Mouse (Mus musculus): Measurements from ENCODE around the gene Dtx3. TPM values are rescaled to one million over a fixed set of nuclear protein-coding genes. Genes with fewer than 3 reads are reported as not detected.

Gene Dtx3
- polyA plus RNA-seq, 1 experiment, result 126 TPM

DNA sequence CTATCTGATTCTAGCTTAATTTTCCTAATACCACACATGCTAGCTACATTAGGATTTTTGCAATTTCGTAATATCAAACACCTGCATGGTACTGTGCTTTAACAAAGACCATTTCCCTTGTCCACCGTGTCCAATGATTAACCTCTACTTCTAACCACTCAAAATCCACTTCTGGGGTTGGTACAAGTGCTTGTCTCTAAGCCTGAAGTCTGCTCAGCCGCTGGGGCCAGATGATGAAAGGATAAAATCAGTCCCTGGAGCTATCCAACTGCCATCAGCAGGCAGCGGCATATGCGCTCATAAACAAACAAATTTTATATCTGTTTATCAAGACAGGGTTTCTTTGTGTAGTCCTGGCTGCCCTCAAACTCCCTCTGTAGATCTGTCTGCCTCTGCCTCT is 9.1 kb upstream of the Dtx3 start:
- Histone ChIP-seq H3K4me3 (ENCODE audit: control insufficient read depth, low read depth, low read length) (no peak overlapping the region), H3K36me3 (ENCODE audit: control insufficient read depth, insufficient read depth, low read length) (peaks cover 1% of the 10 kb centered on the region; the same call in 1 of the 2 replicates), H3K4me1 (ENCODE audit: control insufficient read depth, insufficient read depth, low read length) (no peaks in the 10 kb centered on the region), H3K27ac (ENCODE audit: control insufficient read depth, insufficient read depth, low read depth, low read length) (no peak overlapping the region), H3K27me3 (ENCODE audit: control insufficient read depth, insufficient read depth, low read length) (no peaks in the 10 kb centered on the region)
- TF ChIP-seq CTCF (IDR thresholded peaks at IDR 0.05; ENCODE audit: control insufficient read depth, insufficient read depth, insufficient replicate concordance, low read depth, low read length) (no peak), POLR2A (IDR thresholded peaks at IDR 0.05; ENCODE audit: control insufficient read depth, low read depth, low read length) (no peak)

- Histone ChIP-seq H3K36me3 (ENCODE audit: control insufficient read depth, insufficient read depth, low read length) (peaks cover 3% of the 10 kb centered on the region), H3K27ac (ENCODE audit: control insufficient read depth, insufficient read depth, low read depth, low read length) (no peak overlapping the region)
Measured at GRCm38 (mm10) chr10:127203106-127203505, 7.6 kb upstream of the Dtx3 start.

DNA sequence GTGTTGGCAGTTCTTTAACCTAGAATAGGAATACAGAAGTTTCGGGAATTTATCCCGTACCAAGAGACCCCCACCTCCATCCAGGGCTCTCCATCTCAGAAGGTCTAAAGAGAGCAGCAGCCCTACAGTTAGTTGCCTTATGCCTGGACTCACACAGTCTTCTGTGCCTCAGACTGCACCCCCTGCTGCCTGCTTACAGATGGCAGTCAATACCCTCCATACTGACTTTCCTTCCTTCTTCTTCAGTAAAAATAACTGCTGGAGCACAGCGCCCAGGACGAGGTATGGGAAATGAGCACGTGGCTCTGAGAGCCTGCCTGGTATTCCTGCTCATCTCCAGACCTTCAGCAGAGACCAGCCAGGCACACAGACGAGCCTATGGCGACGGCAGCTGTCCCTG is 4.8 kb upstream of the Dtx3 start:
- TF ChIP-seq CTCF (IDR thresholded peaks at IDR 0.05; ENCODE audit: control insufficient read depth, insufficient read depth, insufficient replicate concordance, low read depth, low read length), result no peak
- TF ChIP-seq POLR2A (IDR thresholded peaks at IDR 0.05; ENCODE audit: control insufficient read depth, low read depth, low read length), result no peak
- H3K4me3 ChIP-seq (ENCODE audit: control insufficient read depth, low read depth, low read length), result no peak overlapping the region
- no peak overlapping the region for H3K27ac ChIP-seq (ENCODE audit: control insufficient read depth, insufficient read depth, low read depth, low read length)
- peaks cover 3% of the 10 kb centered on the region for H3K36me3 ChIP-seq (ENCODE audit: control insufficient read depth, insufficient read depth, low read length)
- no peaks in the 10 kb centered on the region for H3K27me3 ChIP-seq (ENCODE audit: control insufficient read depth, insufficient read depth, low read length)
- H3K4me1 ChIP-seq (ENCODE audit: control insufficient read depth, insufficient read depth, low read length), result peaks cover 8% of the 10 kb centered on the region

More at GRCm38 (mm10) chr10:127203106-127203505, 7.6 kb upstream of the Dtx3 start:
- H3K27me3 ChIP-seq (ENCODE audit: control insufficient read depth, insufficient read depth, low read length), result no peaks in the 10 kb centered on the region
- TF ChIP-seq POLR2A (IDR thresholded peaks at IDR 0.05; ENCODE audit: control insufficient read depth, low read depth, low read length), result no peak
- TF ChIP-seq CTCF (IDR thresholded peaks at IDR 0.05; ENCODE audit: control insufficient read depth, insufficient read depth, insufficient replicate concordance, low read depth, low read length), result no peak
- no peaks in the 10 kb centered on the region for H3K4me1 ChIP-seq (ENCODE audit: control insufficient read depth, insufficient read depth, low read length)
- H3K4me3 ChIP-seq (ENCODE audit: control insufficient read depth, low read depth, low read length), result no peak overlapping the region

GRCm38 (mm10) chr10:127199474-127199873 is 3.9 kb upstream of the Dtx3 start:
- H3K4me1 ChIP-seq (ENCODE audit: control insufficient read depth, insufficient read depth, low read length), result peaks cover 14% of the 10 kb centered on the region
- peaks cover 2% of the 10 kb centered on the region; the same call in 1 of the 2 replicates for H3K36me3 ChIP-seq (ENCODE audit: control insufficient read depth, insufficient read depth, low read length)
- no peak overlapping the region for H3K27ac ChIP-seq (ENCODE audit: control insufficient read depth, insufficient read depth, low read depth, low read length)
- TF ChIP-seq CTCF (IDR thresholded peaks at IDR 0.05; ENCODE audit: control insufficient read depth, insufficient read depth, insufficient replicate concordance, low read depth, low read length), result no peak
- no peak for TF ChIP-seq POLR2A (IDR thresholded peaks at IDR 0.05; ENCODE audit: control insufficient read depth, low read depth, low read length)
- H3K4me3 ChIP-seq (ENCODE audit: control insufficient read depth, low read depth, low read length), result no peak overlapping the region
- no peaks in the 10 kb centered on the region for H3K27me3 ChIP-seq (ENCODE audit: control insufficient read depth, insufficient read depth, low read length)

GRCm38 (mm10) chr10:127199068-127199467 is 3.5 kb upstream of the Dtx3 start:
- Histone ChIP-seq H3K27ac (ENCODE audit: control insufficient read depth, insufficient read depth, low read depth, low read length) (no peak overlapping the region), H3K4me3 (ENCODE audit: control insufficient read depth, low read depth, low read length) (no peak overlapping the region), H3K4me1 (ENCODE audit: control insufficient read depth, insufficient read depth, low read length) (peaks cover 18% of the 10 kb centered on the region), H3K27me3 (ENCODE audit: control insufficient read depth, insufficient read depth, low read length) (no peaks in the 10 kb centered on the region), H3K36me3 (ENCODE audit: control insufficient read depth, insufficient read depth, low read length) (peaks cover 2% of the 10 kb centered on the region; the same call in 1 of the 2 replicates)
- no peak for TF ChIP-seq CTCF (IDR thresholded peaks at IDR 0.05; ENCODE audit: control insufficient read depth, insufficient read depth, insufficient replicate concordance, low read depth, low read length)
- TF ChIP-seq POLR2A (IDR thresholded peaks at IDR 0.05; ENCODE audit: control insufficient read depth, low read depth, low read length), result no peak

GRCm38 (mm10) chr10:127198492-127198891 is 3.0 kb upstream of the Dtx3 start:
- no peak overlapping the region for H3K4me3 ChIP-seq (ENCODE audit: control insufficient read depth, low read depth, low read length)
- no peak for TF ChIP-seq CTCF (IDR thresholded peaks at IDR 0.05; ENCODE audit: control insufficient read depth, insufficient read depth, insufficient replicate concordance, low read depth, low read length)
- TF ChIP-seq POLR2A (IDR thresholded peaks at IDR 0.05; ENCODE audit: control insufficient read depth, low read depth, low read length), result no peak
- peaks cover 2% of the 10 kb centered on the region; the same call in 1 of the 2 replicates for H3K36me3 ChIP-seq (ENCODE audit: control insufficient read depth, insufficient read depth, low read length)
- no peaks in the 10 kb centered on the region for H3K27me3 ChIP-seq (ENCODE audit: control insufficient read depth, insufficient read depth, low read length)
- H3K4me1 ChIP-seq (ENCODE audit: control insufficient read depth, insufficient read depth, low read length), result peaks cover 18% of the 10 kb centered on the region
- H3K27ac ChIP-seq (ENCODE audit: control insufficient read depth, insufficient read depth, low read depth, low read length), result no peak overlapping the region

DNA sequence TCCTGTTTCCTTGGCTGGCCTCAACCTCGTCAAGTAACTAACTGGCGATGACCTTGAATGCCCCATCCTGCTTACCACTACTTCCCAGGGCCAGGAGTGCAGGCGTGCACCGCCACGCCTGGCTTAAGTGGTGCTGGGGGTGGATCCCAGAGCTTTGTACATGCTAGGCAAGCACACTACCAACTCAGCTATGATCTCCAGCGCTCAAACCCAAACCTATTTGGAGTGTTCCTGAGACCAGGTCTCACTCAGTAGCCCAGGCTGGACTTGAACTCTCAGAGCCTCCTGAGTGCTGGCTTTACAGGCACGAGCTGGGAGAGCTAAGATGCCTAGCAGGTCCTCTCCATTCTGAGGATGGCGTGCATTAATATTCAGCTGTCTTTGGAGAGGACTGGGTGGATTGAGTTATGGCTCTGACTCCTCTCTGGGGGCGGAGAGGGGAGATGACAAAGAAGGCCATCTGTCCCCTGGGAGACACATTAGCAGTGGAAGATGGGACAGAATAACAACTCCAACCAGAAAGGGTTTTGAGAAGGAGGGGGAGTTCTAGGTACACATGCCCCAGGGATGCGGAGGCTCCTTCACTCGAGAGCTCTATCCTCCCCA is 2.1 kb upstream of the Dtx3 start:
- no peaks in the 10 kb centered on the region for H3K27me3 ChIP-seq (ENCODE audit: control insufficient read depth, insufficient read depth, low read length)
- peaks cover 2% of the 10 kb centered on the region; the same call in 1 of the 2 replicates for H3K36me3 ChIP-seq (ENCODE audit: control insufficient read depth, insufficient read depth, low read length)
- no peak overlapping the region for H3K27ac ChIP-seq (ENCODE audit: control insufficient read depth, insufficient read depth, low read depth, low read length)
- peaks cover 18% of the 10 kb centered on the region for H3K4me1 ChIP-seq (ENCODE audit: control insufficient read depth, insufficient read depth, low read length)
- no peak overlapping the region for H3K4me3 ChIP-seq (ENCODE audit: control insufficient read depth, low read depth, low read length)
- TF ChIP-seq POLR2A (IDR thresholded peaks at IDR 0.05; ENCODE audit: control insufficient read depth, low read depth, low read length) (no peak), CTCF (IDR thresholded peaks at IDR 0.05; ENCODE audit: control insufficient read depth, insufficient read depth, insufficient replicate concordance, low read depth, low read length) (no peak)
